Mouse (Mus musculus): ENCODE measurements around the gene Gm10135.
"Not testable (repeated sequence)": the region's sequence is repeated elsewhere in the genome, so short reads cannot be mapped to it uniquely, and the experiment has no call there.

Gene Gm10135

GRCm38 (mm10) chr5:72974602-72975001, at the start of gene Gm10135:
TSS of gene Gm10135 (minus strand) at chr5:72974702.
- no peak for DNase-seq

- DNase-seq = no peak
Measured at GRCm38 (mm10) chr5:73023801-73024200, 49.3 kb upstream of the Gm10135 start.

- DNase-seq = no peak
Measured at GRCm38 (mm10) chr5:73014745-73015144, 40.2 kb upstream of the Gm10135 start.

GRCm38 (mm10) chr5:73013611-73014287, 39.2 kb upstream of the Gm10135 start:
- not testable (repeated sequence) for DNase-seq

- not testable (repeated sequence) for DNase-seq
Measured at GRCm38 (mm10) chr5:73012884-73013610, 38.5 kb upstream of the Gm10135 start.

- not testable (repeated sequence) for DNase-seq
Measured at GRCm38 (mm10) chr5:73011806-73012205, 37.3 kb upstream of the Gm10135 start.

GRCm38 (mm10) chr5:73008230-73008629, 33.7 kb upstream of the Gm10135 start:
- DNase-seq = peak; percentile 33

- no peak for DNase-seq
Measured at GRCm38 (mm10) chr5:73007582-73007959, 33.1 kb upstream of the Gm10135 start.

GRCm38 (mm10) chr5:73006784-73007581, 32.5 kb upstream of the Gm10135 start, which contains the start of gene Slc10a4:
TSS of gene Slc10a4 (plus strand) at chr5:73006883.
- DNase-seq = no peak

GRCm38 (mm10) chr5:73004046-73004445, 29.5 kb upstream of the Gm10135 start:
- DNase-seq = no peak

GRCm38 (mm10) chr5:72998546-72998945, 24.0 kb upstream of the Gm10135 start:
- DNase-seq = not testable (repeated sequence)

- no peak for DNase-seq
Measured at GRCm38 (mm10) chr5:72995379-72995778, 20.9 kb upstream of the Gm10135 start.

- no peak for DNase-seq
Measured at GRCm38 (mm10) chr5:72994928-72995327, 20.4 kb upstream of the Gm10135 start.

GRCm38 (mm10) chr5:72994424-72994823, 19.9 kb upstream of the Gm10135 start:
- DNase-seq = no peak

GRCm38 (mm10) chr5:72992474-72992873, 18.0 kb upstream of the Gm10135 start:
- DNase-seq = no peak

GRCm38 (mm10) chr5:72989756-72990155, 15.3 kb upstream of the Gm10135 start:
- no peak for DNase-seq

- no peak for DNase-seq
Measured at GRCm38 (mm10) chr5:72987786-72988185, 13.3 kb upstream of the Gm10135 start.

GRCm38 (mm10) chr5:72984091-72984490, 9.6 kb upstream of the Gm10135 start:
- peak; percentile 13 for DNase-seq

- no peak for DNase-seq
Measured at GRCm38 (mm10) chr5:72976539-72976938, 2.0 kb upstream of the Gm10135 start.

- DNase-seq = no peak
Measured at GRCm38 (mm10) chr5:72975996-72976395, 1.5 kb upstream of the Gm10135 start.

GRCm38 (mm10) chr5:72972934-72973333, 1.6 kb downstream of the Gm10135 start:
- DNase-seq = no peak

GRCm38 (mm10) chr5:72972435-72972834, 2.1 kb downstream of the Gm10135 start:
- DNase-seq = no peak

- no peak for DNase-seq
Measured at GRCm38 (mm10) chr5:72965706-72966105, 8.8 kb downstream of the Gm10135 start.
